Mouse (Mus musculus) urinary bladder, postnatal 25 days (tissue): ENCODE results near the gene Ctss.
"Not testable (repeated sequence)": the region's sequence is repeated elsewhere in the genome, so short reads cannot be mapped to it uniquely, and the experiment has no call there.

Source experiments
- DNase-seq: peaks from one replicate; pipeline ENCODE4 v3.0.0; 2022; ENCODE audit warnings: low spot score

The Ctss gene

GRCm38 (mm10) chr3:95534927-95535326, 8.3 kb downstream of the Ctss start:
- no peak for DNase-seq

- DNase-seq, result no peak
Measured at GRCm38 (mm10) chr3:95538936-95539335, 12.3 kb downstream of the Ctss start.

- no peak for DNase-seq
Measured at GRCm38 (mm10) chr3:95539837-95540236, 13.3 kb downstream of the Ctss start.

- DNase-seq, result not testable (repeated sequence)
Measured at GRCm38 (mm10) chr3:95541186-95541585, 14.6 kb downstream of the Ctss start.

- DNase-seq, result no peak
Measured at GRCm38 (mm10) chr3:95542171-95542570, 15.6 kb downstream of the Ctss start.

GRCm38 (mm10) chr3:95542981-95543380, 16.4 kb downstream of the Ctss start:
- DNase-seq, result no peak

GRCm38 (mm10) chr3:95550176-95550575, 23.6 kb downstream of the Ctss start:
- no peak for DNase-seq

- no peak for DNase-seq
Measured at GRCm38 (mm10) chr3:95553986-95554385, 27.4 kb downstream of the Ctss start.

- DNase-seq, result no peak
Measured at GRCm38 (mm10) chr3:95559437-95559836, 32.9 kb downstream of the Ctss start, which contains the start of gene Hormad1. Gene Hormad1 (plus strand): TSS chr3:95559677.

- DNase-seq, result no peak
Measured at GRCm38 (mm10) chr3:95560738-95561137, 34.2 kb downstream of the Ctss start.

- DNase-seq, result no peak
Measured at GRCm38 (mm10) chr3:95561826-95562225, 35.2 kb downstream of the Ctss start.

- no peak for DNase-seq
Measured at GRCm38 (mm10) chr3:95569585-95569984, 43.0 kb downstream of the Ctss start.

- DNase-seq, result no peak
Measured at GRCm38 (mm10) chr3:95587754-95588603, 61.4 kb downstream of the Ctss start.

GRCm38 (mm10) chr3:95588604-95589086, 62.1 kb downstream of the Ctss start, which contains the start of gene Golph3l:
Gene Golph3l (plus strand): TSS chr3:95588934.
- DNase-seq, result peak; percentile 80

- DNase-seq, result no peak
Measured at GRCm38 (mm10) chr3:95598734-95599133, 72.1 kb downstream of the Ctss start.

- no peak for DNase-seq
Measured at GRCm38 (mm10) chr3:95601287-95601686, 74.7 kb downstream of the Ctss start.
